Mouse (Mus musculus): ENCODE results near the gene Srsf3. TPM values are rescaled to one million over a fixed set of nuclear protein-coding genes. Genes with fewer than 3 reads are reported as not detected.
"Not testable (repeated sequence)": the region's sequence is repeated elsewhere in the genome, so short reads cannot be mapped to it uniquely, and the experiment has no call there.

The Srsf3 gene
- total and polyA plus RNA-seq, 3 experiments, result 64.5 to 84.9 (median 84.5) TPM

DNA sequence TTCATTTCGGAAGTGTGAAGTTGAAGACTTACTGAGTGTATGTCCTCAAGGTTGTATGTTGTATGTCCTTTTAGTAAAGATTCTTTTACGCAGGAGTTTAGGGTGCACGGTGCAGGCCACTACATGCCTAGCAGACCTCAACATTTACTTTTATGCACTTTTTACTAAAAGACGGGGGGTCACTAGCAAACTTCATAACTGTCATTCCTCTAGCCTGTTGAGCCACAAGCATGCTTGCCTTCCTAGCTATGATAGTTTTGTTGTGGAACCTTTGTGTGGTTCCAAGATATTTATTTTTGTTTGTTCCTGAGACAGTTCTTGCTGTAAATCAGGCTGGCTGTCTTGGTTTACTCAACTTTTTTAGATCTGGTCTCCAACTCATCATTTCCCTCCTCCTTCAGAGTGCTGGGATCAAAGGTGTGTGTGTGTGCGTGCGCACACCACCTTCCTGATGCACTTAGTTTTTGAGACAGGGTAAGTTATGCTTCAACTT lies 1.2 kb downstream of the Srsf3 start:
- Histone ChIP-seq H3K79me2 (replicated peaks; ENCODE audit: control insufficient read depth, insufficient read depth, low read length) (peaks cover 6% of the 10 kb centered on the region), H3K4me1 (ENCODE audit: control insufficient read depth, insufficient read depth, low read length) (peaks cover 4% of the 10 kb centered on the region), H3K36me3 (ENCODE audit: control insufficient read depth, insufficient read depth, low read length) (peaks cover 33% of the 10 kb centered on the region), H3K9ac (ENCODE audit: low read depth, low read length) (peak overlapping the region; percentile 76), H3K27me3 (ENCODE audit: control insufficient read depth, insufficient read depth, low read length) (no peaks in the 10 kb centered on the region), H3K4me3 (peak overlapping the region; percentile 83), H3K27ac (peak overlapping the region; percentile 99)
- no peak for TF ChIP-seq EP300 (IDR thresholded peaks at IDR 0.05; ENCODE audit: insufficient read depth, low read depth, low read length)
- TF ChIP-seq POLR2A (IDR thresholded peaks at IDR 0.05; ENCODE audit: insufficient read depth, low read depth, low read length), result no peak
- no peak for TF ChIP-seq CTCF (IDR thresholded peaks at IDR 0.05)
- intact Hi-C loops (cut with DNase I), result loop anchor here (5.0 kb wide), 1 partner anchor 341 kb away; the partner anchor contains the start of genes Mapk14 and Slc26a8
- under 1% methylated on average over 6 of the region's 6 CpGs for WGBS
- DNase-seq, result no peak

DNA sequence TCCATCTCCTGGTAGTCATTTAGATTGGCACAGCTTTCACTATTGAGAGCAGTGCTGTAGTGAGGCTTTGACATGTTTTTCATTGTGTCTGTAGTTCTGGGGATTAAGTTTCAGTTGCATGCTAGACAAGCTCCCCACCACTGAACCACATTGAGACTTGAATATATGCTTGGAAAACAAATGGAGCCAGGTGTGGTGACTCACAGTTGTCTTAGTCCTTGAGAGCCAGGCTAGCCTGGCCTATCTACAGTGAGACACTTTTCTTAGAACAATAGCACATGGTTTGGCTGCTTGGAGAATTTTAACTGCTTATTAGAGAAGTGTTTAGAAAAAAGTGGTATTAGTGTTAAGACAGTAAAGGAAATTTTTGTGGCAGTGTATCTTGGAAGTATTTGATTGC lies 1.8 kb downstream of the Srsf3 start:
- intact Hi-C loops (cut with DNase I), result loop anchor here (5.0 kb wide), 1 partner anchor 342 kb away; the partner anchor contains the start of genes Mapk14 and Slc26a8
- H3K9ac ChIP-seq (ENCODE audit: low read depth, low read length), result peak overlapping the region; percentile 56
- no peak for DNase-seq
- H3K27ac ChIP-seq, result peak overlapping the region; percentile 99
- H3K27me3 ChIP-seq (ENCODE audit: control insufficient read depth, insufficient read depth, low read length), result no peaks in the 10 kb centered on the region
- peaks cover 6% of the 10 kb centered on the region for H3K79me2 ChIP-seq (replicated peaks; ENCODE audit: control insufficient read depth, insufficient read depth, low read length)
- TF ChIP-seq CTCF (IDR thresholded peaks at IDR 0.05) (no peak), POLR2A (IDR thresholded peaks at IDR 0.05; ENCODE audit: insufficient read depth, low read depth, low read length) (no peak), EP300 (IDR thresholded peaks at IDR 0.05; ENCODE audit: insufficient read depth, low read depth, low read length) (no peak)
- H3K36me3 ChIP-seq (ENCODE audit: control insufficient read depth, insufficient read depth, low read length), result peaks cover 39% of the 10 kb centered on the region
- H3K4me3 ChIP-seq, result peak overlapping the region; percentile 83
- peaks cover 4% of the 10 kb centered on the region for H3K4me1 ChIP-seq (ENCODE audit: control insufficient read depth, insufficient read depth, low read length)

DNA sequence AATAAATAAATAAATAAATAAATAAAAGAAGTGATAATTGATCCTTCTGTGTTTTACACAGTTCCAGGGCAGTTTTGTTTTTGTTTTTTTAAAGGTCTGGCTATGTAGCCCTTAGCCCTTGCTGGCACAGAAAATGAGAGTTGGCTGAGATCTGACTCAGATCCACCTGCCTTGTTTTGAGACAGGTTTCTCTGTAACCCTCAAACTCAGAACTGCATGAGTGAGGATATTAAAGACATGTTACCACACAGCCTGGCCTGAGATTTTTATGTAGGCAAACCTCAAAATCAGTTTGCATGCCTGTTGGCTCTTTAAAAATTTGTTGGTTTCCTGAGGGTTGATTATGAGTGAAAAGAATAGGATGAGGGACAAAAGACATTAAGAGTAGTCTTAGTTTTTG lies 3.1 kb downstream of the Srsf3 start:
- Histone ChIP-seq H3K27me3 (ENCODE audit: control insufficient read depth, insufficient read depth, low read length) (no peaks in the 10 kb centered on the region), H3K9ac (ENCODE audit: low read depth, low read length) (no peak overlapping the region), H3K4me1 (ENCODE audit: control insufficient read depth, insufficient read depth, low read length) (peaks cover 6% of the 10 kb centered on the region), H3K4me3 (peak overlapping the region; percentile 3; the same call in 1 of the 2 replicates), H3K27ac (no peak overlapping the region), H3K36me3 (ENCODE audit: control insufficient read depth, insufficient read depth, low read length) (peaks cover 52% of the 10 kb centered on the region), H3K79me2 (replicated peaks; ENCODE audit: control insufficient read depth, insufficient read depth, low read length) (peaks cover 10% of the 10 kb centered on the region)
- no peak for TF ChIP-seq CTCF (IDR thresholded peaks at IDR 0.05)
- TF ChIP-seq POLR2A (IDR thresholded peaks at IDR 0.05; ENCODE audit: insufficient read depth, low read depth, low read length), result no peak
- no peak for TF ChIP-seq EP300 (IDR thresholded peaks at IDR 0.05; ENCODE audit: insufficient read depth, low read depth, low read length)
- no peak for DNase-seq
- intact Hi-C loops (cut with DNase I), result no loop called here

DNA sequence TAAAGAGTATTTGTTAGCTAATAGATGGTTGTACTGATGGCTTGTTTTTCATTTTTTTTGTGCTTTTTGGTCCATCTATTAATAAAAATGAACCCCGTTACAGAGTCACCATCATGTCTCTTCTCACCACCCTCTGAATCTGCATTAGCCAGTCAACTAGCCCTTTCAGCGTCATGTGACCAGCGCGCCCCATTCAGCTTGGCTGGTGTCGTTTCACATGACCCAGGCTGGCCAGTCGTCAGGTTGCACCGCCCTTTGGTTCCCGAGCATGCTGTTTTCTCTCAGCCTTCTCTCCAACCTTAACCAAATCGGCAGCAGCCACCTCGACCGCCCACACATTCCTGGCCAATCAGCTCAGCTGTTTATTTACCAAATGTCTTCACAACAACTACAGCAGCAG lies 6.9 kb downstream of the Srsf3 start:
- Histone ChIP-seq H3K27me3 (ENCODE audit: control insufficient read depth, insufficient read depth, low read length) (no peaks in the 10 kb centered on the region), H3K4me3 (peak overlapping the region; percentile 4; the same call in 1 of the 2 replicates), H3K4me1 (ENCODE audit: control insufficient read depth, insufficient read depth, low read length) (peaks cover 7% of the 10 kb centered on the region), H3K79me2 (replicated peaks; ENCODE audit: control insufficient read depth, insufficient read depth, low read length) (peaks cover 5% of the 10 kb centered on the region), H3K27ac (no peak overlapping the region), H3K36me3 (ENCODE audit: control insufficient read depth, insufficient read depth, low read length) (peaks cover 63% of the 10 kb centered on the region), H3K9ac (ENCODE audit: low read depth, low read length) (no peak overlapping the region)
- 0 out of 2 replicates have a peak, but pooled peaks have one; percentile 42 for TF ChIP-seq EP300 (IDR thresholded peaks at IDR 0.05; ENCODE audit: insufficient read depth, low read depth, low read length)
- no peak for TF ChIP-seq CTCF (IDR thresholded peaks at IDR 0.05)
- 0 out of 2 replicates have a peak, but pooled peaks have one; percentile 15 for TF ChIP-seq POLR2A (IDR thresholded peaks at IDR 0.05; ENCODE audit: insufficient read depth, low read depth, low read length)
- intact Hi-C loops (cut with DNase I), result no loop called here
- WGBS, result 41% methylated on average over 11 of the region's 11 CpGs
- no peak for DNase-seq

DNA sequence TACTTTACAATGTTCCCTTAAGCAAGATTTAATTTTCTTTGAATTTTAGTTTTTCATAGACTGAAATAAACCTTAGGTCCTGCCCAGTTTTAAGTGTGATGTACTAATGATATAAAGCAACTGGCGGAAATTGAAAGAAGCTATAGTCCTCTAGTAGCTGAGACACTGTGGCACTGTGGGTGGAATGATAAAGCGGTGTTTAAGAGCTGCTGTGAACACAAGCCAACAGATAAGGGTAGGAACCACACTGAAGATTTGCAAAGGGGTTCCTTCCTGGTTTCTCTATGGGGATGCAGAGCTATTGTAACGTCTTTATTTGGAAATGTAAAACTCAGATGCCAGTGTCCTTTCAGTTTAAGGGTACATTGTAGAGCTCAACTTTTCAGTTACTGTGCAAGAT lies 9.2 kb downstream of the Srsf3 start:
- H3K4me3 ChIP-seq; intact Hi-C loops (cut with DNase I); H3K27ac ChIP-seq; H3K27me3 ChIP-seq (ENCODE audit: control insufficient read depth, insufficient read depth, low read length); DNase-seq; H3K9ac ChIP-seq (ENCODE audit: low read depth, low read length); H3K79me2 ChIP-seq (replicated peaks; ENCODE audit: control insufficient read depth, insufficient read depth, low read length): not testable (repeated sequence)
- Histone ChIP-seq H3K4me1 (ENCODE audit: control insufficient read depth, insufficient read depth, low read length) (peaks cover 12% of the 10 kb centered on the region), H3K36me3 (ENCODE audit: control insufficient read depth, insufficient read depth, low read length) (peaks cover 55% of the 10 kb centered on the region)
- WGBS, result 45% methylated on average over 3 of the region's 3 CpGs

DNA sequence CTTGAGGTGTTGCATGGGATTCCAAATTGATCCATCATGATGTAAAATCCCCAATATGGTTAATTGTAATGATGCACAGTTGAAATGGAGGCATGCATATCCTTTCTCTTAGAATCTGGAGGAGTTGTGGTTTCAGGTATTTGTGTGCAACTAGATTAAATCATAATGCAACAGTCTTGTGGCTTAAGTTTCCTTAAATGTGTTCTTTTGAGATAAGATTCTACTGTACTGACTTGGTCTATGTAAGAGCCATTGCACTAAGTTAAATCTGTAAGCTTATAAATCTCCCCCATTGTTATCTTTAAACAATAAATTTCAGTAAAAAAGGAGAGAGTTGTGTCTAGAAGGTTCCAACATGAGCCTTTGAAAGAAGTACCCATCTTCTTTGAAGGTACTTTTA lies 10.1 kb downstream of the Srsf3 start:
- Histone ChIP-seq H3K36me3 (ENCODE audit: control insufficient read depth, insufficient read depth, low read length) (peaks cover 46% of the 10 kb centered on the region), H3K4me1 (ENCODE audit: control insufficient read depth, insufficient read depth, low read length) (peaks cover 10% of the 10 kb centered on the region), H3K4me3 (no peak overlapping the region), H3K79me2 (replicated peaks; ENCODE audit: control insufficient read depth, insufficient read depth, low read length) (peaks cover 4% of the 10 kb centered on the region), H3K27me3 (ENCODE audit: control insufficient read depth, insufficient read depth, low read length) (no peaks in the 10 kb centered on the region), H3K27ac (no peak overlapping the region), H3K9ac (ENCODE audit: low read depth, low read length) (no peak overlapping the region)
- no peak for TF ChIP-seq POLR2A (IDR thresholded peaks at IDR 0.05; ENCODE audit: insufficient read depth, low read depth, low read length)
- TF ChIP-seq EP300 (IDR thresholded peaks at IDR 0.05; ENCODE audit: insufficient read depth, low read depth, low read length), result no peak
- TF ChIP-seq CTCF (IDR thresholded peaks at IDR 0.05), result no peak
- intact Hi-C loops (cut with DNase I), result no loop called here
- no peak for DNase-seq

All from heart, adult 2 months (tissue).